Mouse (Mus musculus) liver (tissue): ENCODE data around the gene Spag16.

ENCODE experiments used
- DNase-seq: peaks from one replicate; pipeline ENCODE4 v3.0.0-alpha.2; 2020; ENCODE audit warnings: mixed read lengths

Gene Spag16

DNA sequence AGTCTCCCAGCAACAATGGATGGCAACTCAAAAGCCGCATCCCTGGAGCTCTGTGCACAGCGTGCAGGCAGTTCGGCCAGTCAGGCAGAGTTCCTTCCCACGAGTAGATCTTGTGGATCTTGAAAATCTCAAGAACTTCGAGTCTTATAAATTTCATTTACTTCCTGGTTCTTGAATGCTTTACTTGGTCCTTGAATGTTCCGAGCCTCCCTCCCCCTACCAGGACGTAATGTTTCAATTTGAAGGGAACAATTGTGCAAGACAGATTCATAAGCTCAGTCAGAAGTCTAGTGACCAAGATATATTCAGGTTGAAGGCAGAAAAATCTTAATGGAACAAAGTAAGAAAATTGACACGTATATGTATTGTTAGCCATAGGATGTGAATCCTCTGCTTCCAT is 277.9 kb downstream of the Spag16 start:
- DNase-seq = no peak

DNA sequence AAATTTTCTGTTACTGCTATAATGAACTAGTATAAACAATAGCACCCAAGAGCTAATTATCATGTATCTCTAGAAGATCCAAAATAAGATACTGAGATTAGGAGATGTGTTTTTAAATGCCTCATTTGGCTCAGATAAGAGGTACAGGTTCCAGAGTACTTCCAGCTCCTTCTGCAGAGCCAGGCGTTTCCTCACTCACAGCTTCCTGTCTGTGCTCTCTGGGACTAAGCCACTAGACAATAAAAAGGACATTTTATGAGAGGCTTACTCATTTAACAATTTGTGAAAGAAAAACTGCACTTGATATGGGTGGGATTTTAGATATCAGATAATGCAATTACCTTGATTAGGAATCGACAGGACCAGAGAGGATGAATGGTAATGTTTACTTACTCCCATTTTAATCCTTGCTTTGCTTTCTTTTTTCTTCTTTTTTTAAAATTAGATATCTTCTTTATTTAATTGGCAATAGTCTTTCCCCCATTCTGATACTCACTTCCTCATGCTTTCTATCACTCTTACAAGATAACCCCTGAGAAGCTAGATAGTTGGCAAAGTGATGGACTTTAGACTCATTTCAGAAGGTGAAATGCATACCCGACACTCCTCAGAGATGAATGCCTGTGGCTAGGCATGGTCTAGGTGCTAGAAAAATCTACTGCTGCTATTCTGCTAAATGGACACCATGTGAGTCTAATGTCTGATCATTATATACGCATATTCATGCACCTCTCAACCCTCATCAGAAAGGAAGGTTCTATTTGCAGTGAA is 289.6 kb downstream of the Spag16 start:
- no peak for DNase-seq

DNA sequence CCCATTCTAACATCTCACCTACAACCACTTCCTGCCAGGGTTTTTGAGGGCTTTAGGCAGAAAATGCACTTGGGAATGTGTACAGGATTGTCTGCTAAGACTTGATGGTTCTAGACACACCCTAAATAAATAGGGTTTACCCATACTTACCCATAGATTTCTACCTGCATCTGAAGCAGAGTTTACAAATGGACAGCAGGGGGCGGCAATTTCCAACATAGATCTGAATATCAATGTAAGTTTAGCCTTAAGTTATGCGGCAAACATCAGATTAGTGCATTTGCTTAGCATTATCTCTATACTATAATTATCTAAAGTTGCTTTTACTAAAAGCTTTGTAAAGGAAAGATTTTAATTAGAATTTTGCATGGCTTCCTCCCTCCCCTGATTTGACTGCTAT is 301.3 kb downstream of the Spag16 start:
- DNase-seq = peak; percentile 7

DNA sequence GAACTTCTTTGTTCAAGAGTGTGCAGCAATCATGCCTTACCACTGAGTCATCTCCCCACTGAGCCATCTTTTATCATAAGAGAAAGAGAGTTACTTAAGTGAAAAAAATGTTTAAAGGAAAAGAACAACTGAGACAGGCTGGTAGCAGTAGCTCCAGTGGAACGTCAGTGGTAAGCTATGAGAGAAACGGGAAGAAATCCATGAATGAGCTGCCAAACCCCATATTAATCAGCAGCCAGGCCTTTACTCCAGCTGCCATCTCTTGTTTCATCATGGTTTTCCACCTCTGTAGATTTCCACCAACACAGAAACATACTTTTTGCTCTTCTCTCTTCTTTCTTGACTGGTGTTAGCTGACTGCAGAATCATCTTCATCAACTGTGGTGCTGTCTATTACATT is 308.8 kb downstream of the Spag16 start:
- DNase-seq = no peak

DNA sequence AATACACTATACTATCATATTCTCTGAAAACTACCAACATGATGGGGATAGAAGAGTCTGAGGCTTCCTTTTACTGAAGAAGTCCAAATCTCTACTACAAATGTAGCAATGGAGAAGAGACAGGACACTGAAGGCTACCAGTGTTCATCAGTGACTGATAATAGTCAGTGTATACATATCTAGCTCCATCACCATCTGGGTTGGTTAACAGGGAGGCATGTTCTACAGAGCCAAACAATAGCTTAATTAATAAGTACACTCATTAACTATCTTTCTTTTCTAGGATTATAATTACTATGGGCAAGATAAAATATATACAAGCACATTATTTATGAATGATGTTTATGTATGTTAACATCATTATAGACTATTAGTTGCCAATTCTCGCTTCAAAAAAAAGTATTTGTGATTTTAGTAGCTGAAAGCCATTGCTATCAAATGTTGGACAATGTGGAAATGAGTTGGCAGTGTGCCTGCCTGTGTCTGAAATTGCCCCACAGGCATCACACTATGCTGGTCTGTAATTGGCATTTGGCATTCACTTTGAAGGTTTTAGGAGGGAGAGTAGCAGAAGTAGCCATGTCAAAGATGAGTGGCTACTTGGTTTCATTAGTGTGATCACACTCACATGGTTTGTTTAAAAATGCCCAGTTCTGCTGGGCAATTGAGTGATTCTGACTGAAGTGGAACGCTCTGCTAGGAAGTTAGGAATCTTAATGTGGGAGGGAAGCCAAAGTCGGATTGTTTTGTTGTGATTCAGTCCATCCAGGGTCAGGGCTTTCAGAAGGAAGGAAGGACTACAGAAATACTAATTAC is 338.8 kb downstream of the Spag16 start:
- no peak for DNase-seq

DNA sequence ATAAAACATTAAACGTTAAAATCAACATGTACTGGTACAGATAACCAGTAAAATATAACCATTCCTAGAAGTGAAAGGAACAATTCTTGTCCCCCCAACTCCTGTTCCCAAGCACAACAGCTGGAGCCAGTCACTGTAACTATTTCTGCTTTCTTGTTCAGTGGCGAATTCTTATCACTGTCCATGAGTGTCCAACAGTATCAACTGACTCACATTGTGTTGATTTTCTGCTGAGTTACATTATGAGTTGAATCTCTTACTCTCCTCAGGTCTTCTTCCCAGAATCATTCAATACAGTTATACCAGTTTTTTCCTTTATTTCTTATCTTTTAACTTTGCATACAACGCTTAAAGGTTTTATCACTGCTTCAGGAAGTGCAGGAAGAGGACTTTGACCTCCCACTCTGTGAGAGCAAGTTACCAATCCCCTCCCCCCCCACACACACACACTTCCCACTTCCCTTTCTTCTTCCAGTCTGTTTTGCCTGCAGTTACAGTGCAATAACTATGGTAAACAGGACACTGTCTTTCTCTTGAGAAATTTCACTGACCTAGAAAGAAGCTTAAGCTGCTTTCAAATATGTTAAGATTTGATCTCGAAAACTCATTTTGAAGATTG is 353.5 kb downstream of the Spag16 start:
- DNase-seq = peak; percentile 5

DNA sequence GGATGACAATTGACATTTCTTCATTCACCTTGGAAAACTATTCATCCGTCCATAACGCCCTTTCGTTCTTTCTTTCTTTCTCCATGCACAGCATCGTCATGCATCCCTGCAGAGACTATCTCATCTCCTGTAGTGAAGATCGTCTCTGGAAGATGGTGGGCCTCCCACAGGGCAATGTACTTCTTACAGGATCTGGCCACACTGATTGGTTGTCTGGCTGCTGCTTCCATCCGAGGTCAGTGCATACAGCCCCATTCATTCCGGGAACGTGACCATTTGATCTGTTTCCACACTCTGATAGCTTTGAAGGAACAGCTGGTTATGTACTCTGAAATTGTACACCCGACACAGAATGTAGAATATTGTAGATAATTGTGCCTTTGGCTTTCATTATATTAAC is 438.0 kb downstream of the Spag16 start:
- no peak for DNase-seq

DNA sequence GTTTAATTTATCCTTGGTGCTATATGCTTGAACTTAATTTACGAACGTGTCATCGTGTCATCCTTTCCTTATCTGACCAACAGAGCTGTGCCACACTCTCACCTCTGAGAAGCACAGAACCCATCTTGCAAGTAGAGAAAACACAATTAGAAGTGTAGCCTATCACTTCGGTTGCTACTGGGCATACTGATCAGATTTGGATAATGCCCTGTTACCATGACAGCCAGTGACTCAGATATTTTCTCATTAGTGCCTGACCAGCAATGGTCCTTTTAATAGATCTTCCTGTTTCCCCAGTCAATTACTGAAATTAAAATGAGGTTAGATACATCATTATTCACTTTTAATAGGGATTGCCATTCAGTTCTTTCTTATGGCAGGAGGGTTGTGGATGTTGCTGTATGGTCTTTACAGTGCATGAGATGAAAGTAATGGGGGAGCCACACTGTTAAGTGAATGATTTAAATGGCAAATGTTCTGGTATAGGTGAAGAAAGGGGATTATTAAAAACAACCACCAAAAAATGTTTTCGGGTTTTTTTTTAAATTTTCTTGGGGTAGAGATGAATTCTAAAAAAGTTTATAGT is 439.2 kb downstream of the Spag16 start:
- no peak for DNase-seq

DNA sequence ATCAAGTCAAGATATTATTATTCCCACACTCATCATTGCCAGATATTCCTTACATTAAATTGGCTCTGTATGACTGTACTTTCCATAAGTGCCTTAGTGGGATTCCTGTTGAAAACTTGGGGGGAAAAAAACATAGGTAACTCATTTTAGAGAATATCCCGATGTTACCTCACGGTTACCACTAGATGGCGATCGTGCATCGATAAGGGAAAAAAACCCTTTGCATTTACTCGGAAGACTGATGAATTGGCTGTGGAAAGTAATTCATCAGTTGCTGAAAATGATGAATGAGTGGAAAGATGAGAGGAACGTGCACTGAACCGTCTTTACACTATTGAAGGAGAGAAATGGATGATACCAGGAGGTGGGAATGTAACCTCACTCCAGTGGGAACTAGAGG is 443.4 kb downstream of the Spag16 start:
- peak; percentile 10 for DNase-seq

DNA sequence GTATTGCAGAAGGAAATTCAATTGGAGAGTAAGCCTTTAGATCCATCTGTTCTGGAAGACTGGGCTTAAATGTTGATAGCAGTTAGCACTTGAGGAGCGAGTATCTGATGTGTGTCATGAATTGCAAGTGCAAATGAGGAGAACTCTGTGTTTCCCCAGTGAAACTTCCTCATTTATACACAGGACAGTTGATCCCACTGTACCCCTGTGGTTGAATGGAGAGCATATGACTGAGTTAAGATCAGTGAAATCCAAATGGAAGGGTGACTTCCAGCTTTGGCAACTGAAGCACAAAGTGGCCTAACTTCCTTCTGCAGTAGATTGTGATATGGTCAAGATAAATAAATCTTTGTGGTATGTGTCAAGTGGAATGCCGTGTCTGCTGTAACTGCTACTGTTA is 446.0 kb downstream of the Spag16 start:
- no peak for DNase-seq

DNA sequence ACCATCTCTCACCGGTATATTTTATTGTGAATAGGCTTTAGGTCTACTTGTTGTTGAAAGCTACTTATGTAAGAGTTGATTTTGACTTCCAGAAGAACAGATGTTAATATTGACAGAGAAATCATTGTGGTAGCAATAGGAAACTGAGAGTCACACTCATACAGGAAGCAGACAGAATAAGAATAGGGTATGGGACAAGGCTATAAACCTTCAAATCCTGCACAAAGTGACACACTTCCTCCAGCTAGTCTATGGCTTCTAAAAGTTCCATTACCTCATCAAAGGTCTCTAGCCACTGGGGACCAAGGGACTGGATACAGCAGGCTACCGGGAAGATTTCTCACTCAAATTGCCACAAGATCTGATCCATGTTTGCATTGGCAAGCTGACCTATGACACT is 452.5 kb downstream of the Spag16 start:
- DNase-seq = no peak

DNA sequence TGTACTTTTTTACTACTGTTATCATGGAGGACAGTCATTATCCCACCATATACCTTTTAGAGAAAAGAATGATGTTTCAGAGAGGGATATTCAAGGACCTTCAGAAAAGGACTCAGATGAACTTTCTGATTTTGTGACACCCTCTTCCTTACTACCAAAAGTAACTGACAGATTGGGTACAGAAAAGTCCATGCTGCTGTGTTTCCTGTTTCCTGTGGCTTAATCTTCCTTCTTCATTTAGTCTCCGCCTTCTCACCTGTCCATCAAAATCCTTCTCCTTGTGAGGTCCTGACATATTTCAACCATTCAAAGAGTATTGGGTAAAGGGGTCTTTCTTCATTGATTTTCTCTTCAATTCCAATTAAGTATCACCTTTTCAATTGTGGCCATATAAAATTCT is 456.6 kb downstream of the Spag16 start:
- DNase-seq = no peak

DNA sequence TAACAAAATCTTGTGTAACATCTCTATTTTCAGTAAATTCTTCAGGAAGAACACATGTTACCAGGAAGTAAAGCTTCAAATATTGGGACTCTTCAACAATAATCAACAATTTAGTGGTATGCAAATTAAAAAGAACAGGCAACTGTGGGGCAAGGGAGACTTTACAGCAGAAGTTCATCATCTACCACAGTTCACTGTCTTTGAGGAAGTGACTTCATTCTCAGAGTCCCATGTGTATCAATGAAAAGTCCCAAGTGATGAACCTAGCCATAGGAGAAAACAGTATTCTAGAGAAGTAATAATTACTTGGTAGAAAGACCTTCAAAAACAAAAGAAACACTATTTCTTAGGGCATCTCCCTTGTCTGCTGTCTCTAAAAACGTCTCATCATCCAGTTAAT is 457.4 kb downstream of the Spag16 start:
- no peak for DNase-seq

DNA sequence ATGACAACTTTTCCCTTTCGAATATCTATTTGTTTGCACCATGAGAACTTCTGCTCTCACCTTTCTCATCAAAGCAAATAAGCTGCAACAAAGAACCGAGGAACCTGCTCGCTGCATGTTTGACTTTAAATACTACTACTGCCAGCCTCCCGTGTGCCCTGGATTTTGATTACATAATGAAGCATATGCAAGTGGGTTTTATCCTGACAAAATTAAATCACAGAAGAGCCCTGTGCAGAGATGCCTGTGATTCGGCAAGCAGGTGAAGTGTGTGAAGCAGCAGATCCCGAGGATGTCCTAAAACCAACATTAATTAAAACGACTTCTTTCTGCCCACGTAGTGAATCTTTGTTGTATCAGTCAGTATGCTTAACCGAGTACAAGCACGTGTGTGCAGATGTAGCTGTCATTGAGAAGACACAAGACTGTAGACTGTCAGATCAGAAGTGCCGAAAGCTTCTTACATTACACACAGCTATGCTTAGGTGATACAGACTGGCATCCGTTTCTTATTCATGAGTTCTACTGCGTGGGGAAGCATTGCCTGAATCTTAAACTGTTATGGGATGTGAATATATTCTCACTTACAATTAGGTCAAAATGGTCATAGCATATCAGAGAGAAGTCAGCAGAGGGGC is 489.5 kb downstream of the Spag16 start:
- DNase-seq = no peak

DNA sequence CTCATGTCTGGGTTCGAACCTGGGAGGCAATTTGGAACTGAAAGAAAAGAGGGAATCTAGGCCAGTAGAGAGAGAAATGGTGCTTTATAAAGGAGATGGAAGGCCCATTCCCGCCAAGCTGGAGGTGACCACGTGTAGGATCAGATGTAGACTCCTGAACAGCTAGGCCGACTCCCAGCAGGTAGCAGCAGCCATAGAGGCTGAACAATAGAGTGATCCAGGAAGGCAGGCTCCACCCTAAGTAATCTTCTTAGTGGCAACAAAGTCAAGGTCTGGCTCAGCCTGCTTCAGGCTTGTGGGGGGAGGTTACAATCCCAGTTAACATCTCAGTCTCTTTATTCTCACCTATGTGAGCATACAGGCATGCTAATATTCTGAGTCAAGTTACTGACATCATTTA is 494.2 kb downstream of the Spag16 start:
- no peak for DNase-seq

DNA sequence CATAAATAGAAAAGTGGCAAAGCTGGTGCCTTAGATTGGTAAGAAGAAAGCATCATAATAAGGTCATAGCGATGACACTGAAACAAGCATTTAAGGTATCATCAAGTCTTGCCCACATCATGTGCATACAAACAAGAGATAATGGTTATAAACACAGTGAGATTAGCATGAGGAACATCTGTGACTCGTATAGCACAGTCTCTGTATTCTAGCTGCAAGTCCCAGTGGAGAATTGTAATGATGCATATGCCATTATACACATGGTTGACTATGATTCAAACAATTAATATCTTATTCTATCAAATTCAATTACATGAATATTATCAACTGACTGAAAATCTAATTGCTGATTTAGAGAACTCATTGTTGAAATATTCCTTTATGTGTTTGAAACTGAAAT is 519.4 kb downstream of the Spag16 start:
- no peak for DNase-seq

DNA sequence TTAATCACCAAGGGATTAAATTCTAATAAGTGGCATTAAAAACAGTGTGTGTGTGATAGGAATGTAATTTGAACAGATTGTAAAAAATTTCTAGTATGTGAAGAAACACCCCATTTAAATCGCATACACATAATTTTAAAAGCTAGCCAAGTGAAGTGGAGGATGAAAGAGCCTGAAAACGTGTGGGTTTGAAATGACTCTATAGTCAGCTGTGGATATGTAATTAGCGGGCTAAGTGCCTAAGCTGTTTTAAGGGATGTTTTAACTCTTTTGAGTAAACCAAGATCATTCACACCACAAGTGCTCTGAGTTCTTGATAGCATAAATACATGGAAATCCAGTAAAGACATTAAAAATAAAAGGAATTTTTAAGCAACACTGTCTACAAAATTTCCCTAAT is 524.6 kb downstream of the Spag16 start:
- no peak for DNase-seq

DNA sequence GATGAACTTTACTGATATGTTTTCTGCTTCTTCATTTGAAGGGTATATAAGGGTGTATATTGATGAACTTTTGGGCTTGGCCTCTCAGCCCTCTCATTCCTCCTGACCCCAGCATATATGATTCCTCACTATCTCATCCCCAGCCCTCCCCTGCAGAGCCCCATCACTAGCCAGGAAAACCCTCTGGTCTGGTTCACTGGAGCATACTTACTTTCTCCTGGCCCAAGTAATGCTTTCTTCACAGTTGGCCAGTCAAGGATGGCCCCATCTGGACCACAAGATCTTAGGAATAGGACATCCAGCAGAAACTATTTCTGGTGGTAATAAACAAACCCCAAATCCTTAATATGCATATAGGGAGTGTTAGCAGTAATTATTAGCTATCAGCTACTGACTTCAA is 527.2 kb downstream of the Spag16 start:
- no peak for DNase-seq

DNA sequence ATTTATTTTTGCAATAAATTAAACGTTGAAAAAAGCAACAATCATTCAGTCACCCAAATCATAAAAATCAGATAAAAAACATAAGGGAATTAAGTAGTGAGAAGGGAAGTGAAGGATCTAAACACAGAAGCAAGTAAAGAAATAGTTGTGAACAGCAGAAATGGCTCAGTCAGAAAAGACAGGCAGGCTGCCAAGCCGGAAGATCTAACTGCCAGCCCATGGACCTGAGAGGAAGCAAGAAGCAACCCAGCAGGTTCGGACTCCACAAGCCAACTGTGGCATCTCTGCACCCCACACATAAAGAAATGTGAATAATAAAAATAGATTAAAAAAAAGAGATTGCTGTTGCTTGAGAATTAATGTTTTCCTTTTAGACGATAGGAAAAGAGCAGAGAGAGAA is 545.0 kb downstream of the Spag16 start:
- DNase-seq = no peak

DNA sequence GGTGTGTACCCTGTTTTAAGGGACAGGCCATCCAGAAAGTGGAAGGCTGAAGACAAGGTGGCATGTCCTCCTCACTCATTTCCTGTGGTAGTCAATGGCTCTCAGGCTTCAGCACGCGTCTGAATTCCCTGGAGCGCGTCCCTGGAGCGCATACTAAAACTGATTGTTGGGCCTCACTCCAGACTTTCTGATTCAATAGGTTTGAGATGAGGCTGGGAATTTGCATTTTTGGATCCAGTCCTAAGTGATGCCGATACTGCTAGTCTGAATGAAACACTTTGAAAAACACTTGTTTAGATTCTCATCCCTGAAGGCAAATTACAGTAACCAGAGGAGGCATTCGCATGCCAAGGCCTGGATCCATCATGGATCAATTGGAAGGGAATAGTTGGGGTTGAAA is 553.3 kb downstream of the Spag16 start:
- no peak for DNase-seq

DNA sequence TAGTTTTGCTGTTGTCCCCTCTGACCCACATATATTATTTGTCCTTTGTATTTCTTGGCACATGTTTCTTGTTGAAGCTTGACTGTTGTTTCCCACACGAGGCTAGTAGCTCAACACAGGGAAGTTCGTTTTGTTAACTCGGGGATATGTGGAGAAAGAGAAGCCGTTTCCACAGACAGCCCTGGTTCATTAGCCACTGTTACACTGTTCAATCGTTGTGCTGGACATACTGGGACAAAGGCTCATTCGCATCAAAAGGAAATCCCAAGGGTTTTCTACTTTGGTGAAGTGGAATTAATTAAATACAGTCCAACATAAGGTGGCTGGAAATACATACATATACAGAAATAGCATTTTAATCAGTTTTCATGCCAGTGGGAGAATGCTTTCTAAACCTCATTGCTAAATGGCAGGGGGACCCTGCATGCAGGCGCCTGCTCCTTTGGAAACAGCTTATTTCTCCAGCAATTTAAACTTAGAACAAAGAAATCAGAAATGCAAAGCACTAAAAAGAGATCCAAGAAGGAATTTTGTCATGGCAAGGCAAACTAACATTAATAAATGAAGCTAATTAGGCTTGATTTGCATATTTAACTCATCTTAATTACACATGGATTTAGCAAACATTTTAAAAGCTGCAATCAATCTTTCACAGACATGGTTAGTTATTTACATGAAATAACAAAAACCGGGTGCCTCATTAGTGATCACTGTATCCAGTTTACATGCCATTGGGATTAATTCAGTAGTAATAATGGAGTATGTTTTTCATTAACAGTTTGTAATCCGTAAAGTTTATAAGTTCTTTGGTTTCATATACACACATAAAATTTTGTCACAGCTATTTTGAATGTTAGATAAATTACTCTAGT is 615.7 kb downstream of the Spag16 start:
- DNase-seq = no peak

DNA sequence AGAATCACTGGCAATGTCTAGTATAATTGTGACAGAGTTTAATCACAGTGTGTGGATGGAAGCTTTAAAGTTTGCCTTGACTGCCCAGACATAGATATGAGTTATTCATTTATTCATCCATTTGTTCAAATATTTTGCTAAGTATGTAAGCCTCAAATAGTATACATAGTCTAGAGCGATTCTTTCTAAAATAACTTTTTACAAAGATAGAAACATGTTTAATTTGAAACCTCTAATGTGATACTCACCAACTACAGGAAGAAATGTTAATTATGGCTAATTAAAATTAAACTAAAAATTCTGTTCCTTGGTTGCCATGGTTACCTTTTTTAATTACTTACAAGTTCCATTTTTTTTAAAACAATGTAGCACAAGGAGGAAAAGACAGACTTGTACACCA is 653.1 kb downstream of the Spag16 start:
- DNase-seq = no peak
